Mouse (Mus musculus) B cell, adult 2 months (primary cell): ENCODE results near the gene Hgd.
A peak's percentile ranks its signal among the peaks of the same experiment; 100 is the strongest.
"Not testable (repeated sequence)": the region's sequence is repeated elsewhere in the genome, so short reads cannot be mapped to it uniquely, and the experiment has no call there.

Experiments used
- DNase-seq, 2 experiments: peaks; one replicate each; pipeline ENCODE4 v3.0.0; 2022

Gene Hgd

DNA sequence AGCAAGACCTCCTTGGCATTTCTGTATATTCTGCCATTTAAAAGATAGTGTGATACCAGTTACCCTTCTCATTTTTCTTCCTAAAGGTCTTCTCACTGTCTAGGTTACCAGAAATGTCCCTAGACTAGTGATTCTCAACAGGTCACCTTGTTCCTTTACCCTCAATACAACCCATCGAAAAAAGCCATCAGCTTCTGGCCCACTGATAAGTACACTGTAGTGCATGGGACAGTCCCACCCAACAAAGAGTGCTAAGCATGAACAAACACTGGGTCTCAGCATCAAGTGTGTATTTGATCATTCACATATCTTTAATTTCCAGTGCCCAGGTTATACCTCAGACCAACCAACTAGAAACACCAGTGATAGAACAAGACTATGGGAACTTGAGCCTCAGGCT, 55.1 kb downstream of the Hgd start:
- DNase-seq = no peak

DNA sequence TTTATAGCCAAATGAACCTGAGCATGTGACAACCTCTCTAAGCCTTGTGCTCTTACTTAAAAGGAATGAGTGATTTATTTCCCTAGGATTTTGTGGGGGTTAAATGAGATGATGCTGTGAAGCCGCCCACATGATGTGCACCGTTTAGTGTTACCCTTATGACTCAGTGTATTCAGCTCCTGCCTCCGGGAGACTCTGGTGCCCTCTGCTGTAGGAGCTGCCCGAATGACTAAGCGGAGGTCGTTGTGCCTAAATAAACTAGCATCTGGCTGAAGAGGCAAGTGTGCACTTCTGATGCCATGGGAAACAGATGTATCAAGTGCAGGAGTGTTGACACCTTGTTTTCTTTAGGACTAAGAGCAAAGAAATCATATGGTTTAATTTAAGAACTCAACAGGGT, 56.2 kb downstream of the Hgd start:
- no peak for DNase-seq

DNA sequence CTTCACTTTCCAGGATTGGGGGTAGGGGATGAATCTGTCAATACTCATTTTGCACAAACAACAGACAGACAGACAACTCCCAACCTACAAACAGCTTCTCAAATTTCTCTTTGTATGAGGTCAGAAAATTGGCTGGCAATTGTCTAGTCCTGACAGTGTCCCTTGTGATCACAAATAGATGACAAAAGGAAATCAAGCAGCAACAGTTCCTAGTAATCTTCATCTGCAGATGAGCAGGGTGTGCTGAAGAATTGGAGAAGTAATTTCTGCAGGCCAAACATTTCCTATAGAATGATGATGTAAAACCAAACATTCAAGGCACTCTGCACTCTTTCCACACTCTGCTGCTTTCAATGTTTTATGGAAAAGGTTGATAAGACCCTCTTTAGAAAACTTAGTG, 57.8 kb downstream of the Hgd start:
- no peak for DNase-seq

GRCm38 (mm10) chr16:37640522-37640921, 60.6 kb downstream of the Hgd start:
- not testable (repeated sequence) for DNase-seq

DNA sequence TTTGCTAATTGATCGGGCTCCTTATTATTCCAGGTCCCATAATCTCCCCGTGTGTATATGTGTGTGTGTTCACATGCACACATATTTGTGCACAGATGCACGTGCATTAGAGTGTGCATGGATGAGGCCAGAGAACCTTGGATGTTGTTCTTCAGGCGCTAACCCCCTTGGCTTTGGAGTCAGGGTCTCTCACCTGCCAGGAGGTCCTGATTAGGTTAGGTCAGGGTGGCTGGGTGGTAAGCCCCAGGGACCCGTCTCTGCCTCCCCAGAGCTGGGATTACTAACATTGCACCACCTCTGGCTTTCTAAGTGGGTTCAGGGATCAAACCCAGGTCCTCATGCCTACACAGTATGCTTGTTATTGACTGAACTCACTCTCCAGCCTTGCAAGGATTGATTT, 64.5 kb downstream of the Hgd start:
- DNase-seq = no peak

DNA sequence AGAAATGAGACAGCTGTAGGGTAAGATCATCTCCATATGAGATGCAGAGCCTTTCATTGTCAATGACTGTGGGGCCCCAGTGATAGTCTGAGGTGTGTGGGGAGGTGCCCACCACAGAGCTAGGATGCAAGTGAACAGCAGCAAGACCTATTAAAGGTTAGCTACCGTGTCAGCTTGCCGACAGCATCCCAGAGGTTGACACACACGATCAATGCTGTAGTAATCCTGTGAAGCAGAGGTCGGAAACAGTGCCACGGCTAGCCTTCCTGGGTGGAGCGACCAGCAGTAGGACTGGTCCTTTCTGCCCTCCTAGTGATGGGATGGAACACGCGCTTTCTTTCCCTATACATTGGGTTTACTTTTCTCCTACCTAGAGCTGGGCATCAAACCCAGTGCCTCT, 65.3 kb downstream of the Hgd start:
- DNase-seq = no peak

DNA sequence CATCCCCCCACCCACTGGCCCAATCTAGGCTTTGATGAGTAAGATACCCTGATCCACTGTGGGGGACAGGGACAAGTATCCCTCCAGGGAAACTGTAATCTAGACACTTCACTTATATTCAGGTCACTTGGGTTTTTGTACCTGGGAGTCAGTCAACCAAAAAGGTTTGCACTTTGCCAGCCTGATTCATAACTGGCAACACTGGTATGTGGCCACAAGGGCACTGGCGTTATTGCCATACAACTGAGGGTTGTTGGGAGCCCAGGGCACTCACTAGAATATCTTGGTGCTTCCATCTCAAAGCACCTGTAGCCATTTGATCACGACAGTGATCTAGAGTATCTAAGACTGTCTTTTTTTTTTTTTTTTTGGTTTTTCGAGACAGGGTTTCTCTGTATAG, 65.8 kb downstream of the Hgd start:
- DNase-seq = no peak

GRCm38 (mm10) chr16:37647067-37647466, 67.1 kb downstream of the Hgd start:
- DNase-seq = no peak

DNA sequence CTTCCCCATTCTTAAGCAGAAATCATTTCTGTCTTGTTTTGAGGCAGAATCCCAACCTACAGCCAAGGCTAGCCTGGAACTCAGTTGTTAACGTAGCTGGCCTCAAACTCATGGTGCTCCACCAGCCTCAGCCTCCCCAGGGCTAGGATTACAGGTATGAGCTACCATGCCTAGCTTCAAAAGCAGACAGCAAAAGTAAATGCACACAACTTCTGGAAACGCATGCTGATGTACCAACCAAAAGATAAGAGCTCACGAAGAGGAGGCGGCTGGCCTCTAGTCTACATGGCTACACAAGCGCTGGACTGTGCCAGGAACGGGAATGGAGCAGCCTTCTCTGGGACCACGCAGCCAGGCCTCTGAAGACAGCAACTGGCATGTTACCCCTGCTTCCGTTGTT, 68.0 kb downstream of the Hgd start:
- no peak for DNase-seq

- DNase-seq = no peak
These were observed 69.1 kb downstream of the Hgd start for GRCm38 (mm10) chr16:37649068-37649467.

DNA sequence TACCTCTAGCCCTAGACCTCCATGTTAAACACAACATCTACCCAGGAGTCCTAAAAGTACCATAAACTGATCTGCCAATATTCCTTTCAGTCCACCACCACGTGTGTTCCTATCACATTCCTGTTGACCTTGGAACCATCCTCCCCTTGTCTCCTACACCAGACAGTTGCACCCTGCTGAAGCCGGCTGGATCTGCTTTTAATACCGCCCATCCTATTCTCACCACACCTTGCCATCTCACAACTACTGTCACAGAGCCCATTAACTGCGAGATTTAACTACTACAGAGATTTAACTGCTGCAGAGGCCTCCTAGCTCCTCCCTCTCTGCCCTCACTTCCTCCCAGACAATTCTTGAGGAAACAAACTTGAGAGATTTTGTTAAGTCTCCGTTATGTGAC, 71.5 kb downstream of the Hgd start:
- no peak for DNase-seq

DNA sequence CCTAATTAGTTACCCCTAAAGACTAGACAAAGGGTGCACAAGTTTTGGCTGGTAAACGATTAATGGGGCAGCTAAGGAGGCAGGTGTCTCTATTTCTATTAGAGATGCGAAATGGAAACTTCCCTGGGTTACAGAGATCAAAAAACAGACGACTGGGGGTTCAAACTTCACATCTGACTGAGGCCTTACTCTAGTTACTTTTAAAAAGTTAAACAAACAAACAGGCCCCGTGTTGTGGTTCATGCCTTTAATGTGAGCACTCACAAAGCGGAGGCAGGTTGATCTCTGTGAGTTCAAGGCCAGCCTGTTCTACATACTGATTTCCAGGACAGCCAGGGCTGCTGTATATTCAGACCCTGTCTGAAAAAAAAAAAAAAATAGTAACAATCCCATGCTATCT, 72.7 kb downstream of the Hgd start:
- no peak for DNase-seq

GRCm38 (mm10) chr16:37653058-37653457, 73.1 kb downstream of the Hgd start:
- DNase-seq = no peak

GRCm38 (mm10) chr16:37653731-37654657, 74.0 kb downstream of the Hgd start, which contains the start of gene Ndufb4:
Gene Ndufb4, minus strand, starts transcription at chr16:37654453.
- DNase-seq = peak; percentile 92 to 93

DNA sequence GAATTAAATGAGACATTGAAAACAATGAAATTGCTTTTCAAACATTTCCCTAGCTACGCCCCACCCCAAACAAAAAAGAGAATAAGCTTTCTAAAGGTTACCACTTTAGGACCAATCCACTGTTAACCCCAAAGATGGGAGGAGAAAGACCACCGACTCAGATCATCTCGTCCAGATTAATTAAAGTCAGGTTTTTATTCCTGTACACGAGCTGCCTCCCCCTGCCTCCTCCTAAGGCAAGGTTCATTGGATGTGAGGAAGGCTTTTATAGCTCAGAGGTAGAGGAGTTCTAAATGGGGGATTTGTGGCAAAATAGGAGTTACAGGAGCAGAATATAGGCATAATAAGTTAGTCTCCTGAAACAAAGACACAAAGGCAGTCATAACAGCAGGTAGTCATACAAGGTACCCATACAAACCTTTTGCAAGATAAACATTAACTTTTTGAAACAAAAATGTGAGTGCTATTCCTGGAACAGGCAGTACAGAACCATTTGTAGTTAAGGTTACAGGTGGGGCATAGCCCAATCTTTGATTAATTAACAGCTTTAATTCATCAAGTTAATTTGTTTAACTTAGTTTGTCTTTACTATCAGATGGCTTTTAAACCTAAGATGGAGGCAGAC, 75.0 kb downstream of the Hgd start:
- DNase-seq = no peak

- DNase-seq = no peak
These were observed 75.9 kb downstream of the Hgd start for GRCm38 (mm10) chr16:37655756-37656347.

DNA sequence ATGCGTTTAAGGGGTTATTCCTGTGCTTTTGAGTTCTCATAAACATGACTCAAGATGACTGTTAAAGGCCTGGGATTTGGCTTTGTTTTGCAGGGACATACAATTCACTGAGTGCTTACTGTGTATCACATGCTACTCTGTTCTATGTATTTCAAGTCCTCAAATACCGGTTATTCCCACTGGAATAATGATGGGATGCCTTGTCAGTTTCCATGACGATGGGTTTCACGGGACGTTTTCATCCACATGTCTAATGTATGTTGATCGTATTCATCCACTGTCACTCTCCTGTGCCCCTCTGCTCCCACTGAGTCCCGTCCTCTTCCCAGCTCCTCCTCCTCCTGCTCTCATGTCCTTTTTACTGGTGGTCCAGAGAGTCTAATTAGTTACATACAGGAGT, 76.8 kb downstream of the Hgd start:
- DNase-seq = no peak

- no peak for DNase-seq
These were observed 83.9 kb downstream of the Hgd start for GRCm38 (mm10) chr16:37663643-37664459.

GRCm38 (mm10) chr16:37665394-37665935, 85.5 kb downstream of the Hgd start:
- no peak for DNase-seq

DNA sequence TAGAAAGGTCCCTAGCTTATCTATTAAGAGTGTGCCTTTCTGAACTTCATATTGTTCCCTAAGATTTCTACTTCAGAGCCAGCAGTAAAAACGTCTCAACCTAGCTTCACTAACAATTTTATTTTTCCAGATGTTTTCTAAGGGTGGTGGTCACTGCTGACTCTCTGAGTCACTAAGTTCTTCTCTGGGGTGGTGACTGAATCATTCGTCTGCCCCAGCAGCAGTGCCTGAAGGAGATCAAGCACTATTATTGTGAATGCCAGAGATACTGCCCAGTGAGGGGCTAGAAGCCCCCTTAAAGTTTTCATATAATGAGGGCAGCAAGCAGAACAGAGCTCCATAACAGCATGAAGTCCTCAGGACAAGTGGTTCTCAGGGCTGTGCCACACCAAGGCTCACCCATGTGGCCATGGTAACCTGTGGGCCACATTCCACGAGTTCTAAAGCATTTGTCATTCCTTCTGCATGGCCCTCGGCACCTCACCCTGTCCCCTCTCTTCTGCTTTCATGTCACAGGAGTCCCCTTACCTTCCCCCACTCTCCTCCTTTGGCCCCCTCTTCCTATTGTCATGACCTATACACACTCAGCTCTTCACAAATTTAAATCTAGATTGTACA, 90.8 kb downstream of the Hgd start:
- DNase-seq = no peak

- DNase-seq = no peak
These were observed 95.4 kb downstream of the Hgd start for GRCm38 (mm10) chr16:37675326-37675725.

GRCm38 (mm10) chr16:37676024-37676676, 96.2 kb downstream of the Hgd start:
- no peak for DNase-seq
